Mouse (Mus musculus): ENCODE measurements around the gene Arhgef1. TPM values are rescaled to one million over a fixed set of nuclear protein-coding genes. Genes with fewer than 3 reads are reported as not detected.

The Arhgef1 gene
- polyA plus RNA-seq, 1 experiment from 2014 or later, result 54.2 TPM

GRCm38 (mm10) chr7:24973902-24974301, 71.2 kb downstream of the Arhgef1 start:
- Histone ChIP-seq H3K4me2 (no peak overlapping the region), H3K27me3 (no peaks in the 10 kb centered on the region), H3K9ac (no peak overlapping the region), H3K9me3 (replicated peaks) (no peaks in the 10 kb centered on the region), H3K4me1 (peaks cover 10% of the 10 kb centered on the region), H3K27ac (no peak overlapping the region), H3K4me3 (no peak overlapping the region), H3K36me3 (ENCODE audit: poor library complexity, severe bottlenecking) (peaks cover 17% of the 10 kb centered on the region)
- no peak for ATAC-seq
- WGBS, result 82% methylated on average over 5 of the region's 5 CpGs

- Histone ChIP-seq H3K9ac (no peak overlapping the region), H3K9me3 (replicated peaks) (no peaks in the 10 kb centered on the region), H3K4me3 (no peak overlapping the region), H3K27ac (no peak overlapping the region), H3K4me2 (no peak overlapping the region), H3K27me3 (no peaks in the 10 kb centered on the region), H3K4me1 (peaks cover 10% of the 10 kb centered on the region), H3K36me3 (ENCODE audit: poor library complexity, severe bottlenecking) (peaks cover 28% of the 10 kb centered on the region)
- 34% methylated on average over 9 of the region's 9 CpGs for WGBS
- no peak for ATAC-seq
Measured at GRCm38 (mm10) chr7:24974893-24975595, 72.3 kb downstream of the Arhgef1 start.

Small RNA genes within 50 kb of the gene (microRNA-seq; reads per million reads assigned to microRNA genes)
- not detected for gene Mir7046

Other genes starting within 250 kb of the Arhgef1 start
- gene Tex101, start 226.2 kb upstream of the Arhgef1 start, polyA plus RNA-seq (2015; fragmentation: Nextera tagmentation; extraction: Ambion mirVana), result not detected in 2 replicates
- gene BC049730, start 193.7 kb upstream of the Arhgef1 start, polyA plus RNA-seq (2015; fragmentation: Nextera tagmentation; extraction: Ambion mirVana), result not detected in 2 replicates
- not detected in 2 replicates for gene Gm4763, start 176.0 kb upstream of the Arhgef1 start, polyA plus RNA-seq (2015; fragmentation: Nextera tagmentation; extraction: Ambion mirVana)
- 0.05 and 0.10 TPM in 2 replicates for gene Cd177, start 142.6 kb upstream of the Arhgef1 start, polyA plus RNA-seq (2015; fragmentation: Nextera tagmentation; extraction: Ambion mirVana)
- gene Ceacam10, start 125.7 kb upstream of the Arhgef1 start, polyA plus RNA-seq (2015; fragmentation: Nextera tagmentation; extraction: Ambion mirVana), result not detected in 2 replicates
- 29.8 and 31.0 TPM in 2 replicates for gene Gm9844, start 40.7 kb upstream of the Arhgef1 start, polyA plus RNA-seq (2015; fragmentation: Nextera tagmentation; extraction: Ambion mirVana)
- not detected in 2 replicates for gene Lypd4, start 33.0 kb upstream of the Arhgef1 start, polyA plus RNA-seq (2015; fragmentation: Nextera tagmentation; extraction: Ambion mirVana)
- 0.10 and 0.13 TPM in 2 replicates for gene Dmrtc2, start 32.9 kb upstream of the Arhgef1 start, polyA plus RNA-seq (2015; fragmentation: Nextera tagmentation; extraction: Ambion mirVana)
- 1,732 and 1,934 TPM in 2 replicates for gene Rps19, start 18.5 kb upstream of the Arhgef1 start, polyA plus RNA-seq (2015; fragmentation: Nextera tagmentation; extraction: Ambion mirVana)
- 0.18 TPM in 1 of 2 replicates, not detected in the other for gene Cd79a, start 5.5 kb upstream of the Arhgef1 start, polyA plus RNA-seq (2015; fragmentation: Nextera tagmentation; extraction: Ambion mirVana)
- gene Gm4881, start 41.6 kb downstream of the Arhgef1 start, polyA plus RNA-seq (2015; fragmentation: Nextera tagmentation; extraction: Ambion mirVana), result 0.43 and 1.0 TPM in 2 replicates
- 128 and 138 TPM in 2 replicates for gene Rabac1, start 69.8 kb downstream of the Arhgef1 start, polyA plus RNA-seq (2015; fragmentation: Nextera tagmentation; extraction: Ambion mirVana)
- 95.0 and 107 TPM in 2 replicates for gene Atp1a3, start 103.0 kb downstream of the Arhgef1 start, polyA plus RNA-seq (2015; fragmentation: Nextera tagmentation; extraction: Ambion mirVana)
- gene Grik5, start 169.4 kb downstream of the Arhgef1 start, polyA plus RNA-seq (2015; fragmentation: Nextera tagmentation; extraction: Ambion mirVana), result 12.8 and 14.7 TPM in 2 replicates
- 33.5 and 38.1 TPM in 2 replicates for gene Zfp574, start 169.7 kb downstream of the Arhgef1 start, polyA plus RNA-seq (2015; fragmentation: Nextera tagmentation; extraction: Ambion mirVana)

Data from forebrain, embryonic 13.5 days (tissue).